Mouse (Mus musculus) urinary bladder, postnatal 36 days (tissue): ENCODE measurements around the gene Polr1c.

Source experiments
- DNase-seq, 2 experiments: peaks; one replicate each; pipeline ENCODE4 v3.0.0; 2022; ENCODE audit warnings: low spot score in 2 of 2, mixed read lengths in 1 of 2

The Polr1c gene

GRCm38 (mm10) chr17:46265918-46266618 lies 18.2 kb upstream of the Polr1c start:
- peak; percentile 73 to 80 for DNase-seq

DNA sequence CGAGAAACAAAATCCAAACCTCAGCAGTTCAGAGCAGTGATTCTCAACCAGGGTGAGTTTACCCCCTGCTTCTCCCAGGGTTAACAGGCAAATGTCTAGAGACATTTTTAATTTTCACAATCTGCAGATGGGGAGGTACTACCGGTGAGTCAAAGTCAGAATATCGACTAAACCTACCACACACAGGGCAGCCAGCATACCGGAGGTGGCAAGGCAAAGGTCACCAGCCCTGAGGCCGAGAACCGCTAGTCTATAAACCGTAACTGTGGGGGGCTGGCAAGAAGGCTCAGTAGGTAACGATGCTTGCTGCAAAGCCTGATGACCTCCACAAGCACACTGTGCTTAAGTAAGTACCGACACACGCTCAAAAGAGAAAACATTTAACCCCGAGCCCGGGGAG lies 17.6 kb upstream of the Polr1c start:
- DNase-seq: no peak

DNA sequence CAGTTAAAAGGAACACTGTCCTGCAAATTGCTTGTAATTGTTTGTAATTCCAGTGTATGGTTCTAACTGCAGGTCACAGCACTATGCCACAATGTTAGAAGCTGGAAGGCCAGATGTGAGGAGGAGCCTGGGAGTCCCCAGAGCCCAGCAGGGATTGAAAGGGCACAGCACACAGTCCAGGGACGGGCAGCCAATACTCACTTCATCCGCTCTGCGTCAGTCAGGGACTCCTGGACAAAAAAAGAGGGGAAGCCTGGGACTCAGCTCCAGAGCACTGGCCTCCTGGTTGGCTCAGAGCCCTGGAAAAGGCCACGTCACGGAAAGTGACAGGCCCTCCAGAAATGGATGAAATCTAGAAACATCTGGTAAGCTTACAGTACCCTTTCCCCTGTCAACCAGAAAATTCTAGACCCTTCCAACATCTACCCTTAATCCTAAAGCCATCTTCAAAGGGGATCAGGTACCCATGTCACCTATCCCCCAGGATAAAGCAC lies 14.4 kb upstream of the Polr1c start:
- no peak for DNase-seq

- DNase-seq: no peak
Measured at GRCm38 (mm10) chr17:46259675-46260074, 11.8 kb upstream of the Polr1c start.

DNA sequence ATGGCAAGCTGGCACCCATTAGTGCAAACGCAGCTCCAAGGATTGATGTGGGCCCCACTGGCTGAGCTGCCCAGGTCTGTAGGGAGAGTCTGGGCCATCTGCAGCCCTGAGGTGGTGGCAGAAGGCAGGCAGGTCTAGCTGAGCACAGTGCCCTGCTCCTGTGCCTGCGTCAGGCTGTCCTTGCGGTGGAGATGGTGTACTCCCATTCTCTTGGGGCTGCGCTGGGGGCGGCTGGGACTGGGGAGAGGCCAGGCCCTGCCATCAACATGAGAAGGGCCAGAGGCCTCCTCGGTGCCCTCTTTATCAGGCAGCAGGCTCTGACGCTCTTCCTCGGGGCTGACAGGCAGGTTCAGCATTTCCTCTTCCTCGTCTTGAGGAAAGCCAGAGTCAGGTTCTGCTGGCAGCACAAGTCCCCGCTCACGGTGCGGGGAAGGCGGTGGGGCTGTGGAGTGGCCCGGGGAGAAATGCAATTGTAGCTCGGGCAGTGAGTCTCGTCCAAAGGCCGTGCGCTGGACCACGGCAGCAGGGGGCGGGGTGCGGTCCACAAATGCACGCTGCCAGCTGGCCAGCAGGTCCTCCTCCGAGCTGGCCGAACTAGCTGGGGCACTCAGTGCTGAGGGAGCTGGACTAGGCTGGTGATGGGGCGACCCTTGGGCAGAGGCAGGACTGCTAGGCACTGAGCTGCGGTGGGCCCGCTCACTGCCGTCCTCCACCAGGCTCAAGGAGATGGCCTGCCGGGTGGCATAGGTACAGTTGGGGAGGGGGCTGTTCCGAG lies 10.6 kb upstream of the Polr1c start:
- no peak for DNase-seq

DNA sequence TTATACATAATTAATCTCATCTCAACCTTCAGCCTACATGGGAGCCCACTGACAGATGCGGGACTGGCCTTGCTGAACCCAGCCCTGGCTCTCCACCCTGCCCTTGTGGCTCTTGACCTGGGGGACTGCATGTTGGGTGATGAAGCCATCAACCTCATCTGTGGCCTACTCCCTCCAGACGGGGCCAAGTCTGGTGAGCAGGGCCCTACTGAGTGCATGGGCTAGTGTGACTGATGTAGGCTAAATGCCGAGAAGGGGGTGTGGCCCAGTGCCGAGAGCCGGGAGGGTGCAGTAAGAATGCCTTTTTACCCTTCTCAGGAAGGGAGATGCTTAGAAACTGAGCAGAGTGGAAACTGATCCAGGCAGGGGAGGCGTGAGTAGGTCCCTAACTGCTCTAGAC lies 7.3 kb upstream of the Polr1c start:
- DNase-seq: no peak

- no peak for DNase-seq
Measured at GRCm38 (mm10) chr17:46254106-46254505, 6.3 kb upstream of the Polr1c start.

DNA sequence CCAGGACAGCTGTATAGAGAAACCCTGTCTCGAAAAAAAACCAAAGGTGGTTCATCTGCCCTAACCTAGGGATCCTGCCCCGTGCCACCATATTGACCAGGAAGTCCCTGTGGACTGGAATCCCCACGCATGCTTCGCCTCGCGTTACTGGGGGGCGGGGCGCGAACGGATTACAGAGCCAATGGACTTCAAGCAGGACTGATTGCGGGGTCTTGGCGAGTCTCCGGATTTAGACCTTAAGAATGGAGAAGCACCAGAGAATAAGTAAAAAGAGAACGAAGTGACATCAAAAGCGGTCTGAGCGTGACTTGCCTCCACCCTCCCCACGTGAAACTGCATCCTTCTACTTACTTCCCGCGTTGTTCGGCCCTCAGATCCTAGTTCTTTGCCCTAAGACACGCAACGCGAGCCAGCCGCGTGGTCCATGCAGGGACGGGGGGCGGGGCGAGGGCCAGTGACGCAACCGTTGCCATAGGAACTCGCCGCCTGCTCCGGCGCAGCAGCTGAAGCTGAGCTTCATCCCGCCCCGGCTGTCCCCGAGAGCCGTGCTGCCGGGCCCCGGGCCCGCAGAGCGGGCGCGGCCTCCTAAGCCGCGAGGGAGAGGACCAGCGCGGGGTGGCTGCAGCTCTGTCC lies 5.7 kb upstream of the Polr1c start, which contains the start of gene Lrrc73:
TSS of gene Lrrc73 (plus strand) at position 80 of the 633 bp plus-strand sequence.
- peak; percentile 85 to 90 for DNase-seq

DNA sequence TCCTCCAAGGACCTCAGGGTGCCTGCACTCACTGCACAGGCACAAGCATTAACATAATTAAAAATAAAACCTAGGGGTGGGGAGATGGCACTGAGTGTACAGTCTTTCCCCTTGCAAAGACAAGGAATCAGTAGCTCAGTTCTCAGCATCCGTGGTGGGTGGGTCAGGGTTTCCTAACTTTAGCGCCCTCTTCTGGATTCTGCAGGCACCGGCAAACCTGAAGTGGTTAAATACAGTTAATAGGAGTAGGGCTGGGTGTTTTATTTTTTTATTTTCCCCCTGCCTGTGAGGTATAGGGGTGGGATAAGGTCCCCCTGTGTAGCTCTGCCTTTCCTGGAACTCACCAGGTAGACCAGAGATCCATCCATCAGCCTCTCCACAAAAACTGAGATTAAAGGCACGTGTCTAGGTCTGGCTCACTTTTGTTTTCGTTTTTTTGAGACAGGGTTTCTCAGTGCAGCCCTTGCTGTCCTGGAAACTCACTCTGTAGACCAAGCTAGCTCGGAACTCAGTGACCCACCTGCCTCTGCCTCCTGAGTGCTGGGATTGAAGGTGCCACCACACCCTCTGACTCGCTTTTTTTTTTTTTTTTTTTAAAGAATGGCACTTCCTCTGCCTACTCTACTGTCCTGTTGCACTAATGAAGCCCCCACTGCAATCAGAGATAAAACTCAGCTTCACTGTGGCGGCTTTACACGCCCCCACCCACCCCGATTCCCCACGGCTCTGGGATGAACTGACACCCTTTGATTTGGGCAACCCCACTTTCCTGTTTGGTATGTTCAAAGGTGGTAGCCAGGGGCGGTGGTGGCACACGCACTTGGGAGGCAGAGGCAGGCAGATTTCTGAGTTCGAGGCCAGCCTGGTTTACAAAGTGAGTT lies 5.0 kb upstream of the Polr1c start:
- no peak for DNase-seq

DNA sequence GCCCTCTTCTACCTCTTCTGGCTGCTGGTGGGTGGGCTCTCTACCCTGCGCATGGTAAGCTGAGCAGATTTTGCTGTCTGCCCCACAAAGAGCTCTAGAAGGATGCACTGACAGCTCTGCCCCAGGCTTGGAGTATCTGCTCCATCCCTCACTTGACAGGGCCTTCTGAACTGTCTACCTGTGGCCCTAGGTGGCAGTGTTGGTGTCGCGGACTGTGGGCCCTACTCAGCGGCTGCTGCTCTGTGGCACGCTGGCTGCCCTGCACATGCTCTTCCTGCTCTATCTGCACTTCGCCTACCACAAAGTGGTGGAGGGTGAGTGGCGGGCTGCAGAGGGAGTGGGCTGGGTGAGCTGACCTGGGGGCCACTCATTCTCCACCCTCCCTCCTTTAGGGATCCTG lies 3.3 kb upstream of the Polr1c start:
- DNase-seq: no peak

DNA sequence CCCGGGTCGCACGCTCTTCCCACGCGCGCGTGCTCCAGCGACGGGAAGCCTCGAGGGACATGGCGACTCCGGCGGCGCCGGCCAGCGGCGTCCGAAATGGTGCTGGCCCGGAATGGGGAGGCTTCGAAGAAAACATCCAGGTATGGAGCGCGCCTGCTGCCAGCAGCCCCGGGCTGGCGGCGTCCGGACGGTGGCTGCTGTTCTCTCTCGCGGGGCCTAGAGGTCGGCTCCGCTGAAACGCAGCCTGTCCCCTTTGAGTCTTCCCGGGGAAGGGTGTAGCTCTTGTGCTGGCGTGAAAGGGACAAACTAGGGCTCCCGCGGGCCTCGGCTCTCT lies 302 bp upstream of the Polr1c start:
- no peak for DNase-seq

GRCm38 (mm10) chr17:46244579-46244978 lies 3.3 kb downstream of the Polr1c start:
- DNase-seq: peak in 1 of 2 experiments; percentile 55

DNA sequence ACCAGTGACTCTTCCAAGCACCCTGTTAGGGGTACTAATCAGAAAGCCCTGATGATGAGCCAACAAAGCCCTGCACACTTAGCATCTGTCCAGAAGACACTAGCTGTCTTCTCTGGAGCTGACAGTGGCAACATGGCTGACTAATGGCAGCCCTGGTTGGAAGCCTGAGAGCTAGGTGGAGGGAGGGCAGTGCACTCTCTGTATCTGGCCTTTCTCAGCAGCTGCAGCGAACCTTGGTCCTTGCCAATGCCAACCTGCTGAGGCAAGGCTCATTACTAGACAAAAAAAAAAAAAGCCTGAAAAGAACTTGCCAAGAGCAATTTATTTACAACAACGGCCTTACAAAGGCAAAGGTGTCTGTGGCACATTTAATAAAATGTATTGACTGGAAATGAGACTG lies 4.2 kb downstream of the Polr1c start:
- DNase-seq: no peak

DNA sequence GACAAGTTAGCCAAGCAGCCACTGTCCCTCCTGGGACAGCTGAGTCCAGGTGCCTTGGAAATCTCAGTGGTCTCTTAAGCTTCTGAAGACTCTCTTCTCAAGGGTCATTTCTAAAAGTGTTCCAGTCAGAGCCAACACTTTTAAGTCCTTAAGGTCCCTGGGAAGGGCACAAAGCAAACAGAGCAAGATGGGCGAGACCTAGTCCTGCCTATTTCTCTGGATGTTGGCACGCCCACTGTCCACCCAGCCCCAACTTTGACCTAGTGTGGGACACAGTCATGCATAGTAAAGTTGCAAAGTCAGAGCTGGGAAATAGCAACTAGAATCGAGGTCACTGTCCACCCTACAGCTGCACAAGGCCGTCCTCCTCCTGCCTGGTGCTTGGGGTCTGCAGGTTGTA lies 4.9 kb downstream of the Polr1c start:
- DNase-seq: no peak

DNA sequence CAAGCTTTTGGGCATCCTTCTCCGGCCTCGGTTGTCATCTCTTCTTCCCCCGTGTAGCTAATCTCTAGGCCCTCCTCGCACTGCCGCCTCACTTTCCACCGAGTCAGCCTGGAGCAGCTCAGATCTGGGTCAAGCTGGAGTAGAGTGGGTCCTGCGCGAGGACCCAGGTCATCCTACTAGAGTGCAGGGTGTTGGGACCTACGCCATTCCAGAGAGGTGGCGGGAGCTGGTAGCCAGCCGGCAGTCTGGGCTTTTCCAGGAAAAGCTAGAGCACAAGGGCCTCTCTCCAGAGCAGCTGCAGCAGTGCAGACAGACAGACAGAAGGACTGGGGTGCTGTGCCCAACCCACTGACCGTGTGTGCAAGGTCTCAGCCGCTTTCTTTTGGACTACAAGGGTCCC lies 5.6 kb downstream of the Polr1c start:
- DNase-seq: no peak

DNA sequence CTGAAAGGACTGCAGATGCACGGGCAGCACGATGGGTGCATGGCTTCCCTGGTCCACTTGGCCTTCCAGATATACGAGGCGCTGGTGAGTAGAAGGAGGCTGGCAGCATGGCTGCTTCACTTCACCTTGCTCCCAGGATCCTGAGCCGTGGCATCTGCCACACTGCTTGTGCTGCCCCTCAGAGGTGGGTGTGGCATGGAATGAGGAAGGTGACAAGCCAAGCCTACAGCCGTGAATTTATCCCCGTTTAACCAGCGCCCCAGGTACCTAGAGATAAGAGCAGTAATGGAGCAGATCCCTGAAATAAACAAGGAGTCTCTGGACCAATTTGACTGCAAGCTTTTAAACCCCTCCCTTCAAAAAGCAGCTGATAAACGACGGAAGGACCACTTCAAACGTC lies 6.4 kb downstream of the Polr1c start:
- no peak for DNase-seq

DNA sequence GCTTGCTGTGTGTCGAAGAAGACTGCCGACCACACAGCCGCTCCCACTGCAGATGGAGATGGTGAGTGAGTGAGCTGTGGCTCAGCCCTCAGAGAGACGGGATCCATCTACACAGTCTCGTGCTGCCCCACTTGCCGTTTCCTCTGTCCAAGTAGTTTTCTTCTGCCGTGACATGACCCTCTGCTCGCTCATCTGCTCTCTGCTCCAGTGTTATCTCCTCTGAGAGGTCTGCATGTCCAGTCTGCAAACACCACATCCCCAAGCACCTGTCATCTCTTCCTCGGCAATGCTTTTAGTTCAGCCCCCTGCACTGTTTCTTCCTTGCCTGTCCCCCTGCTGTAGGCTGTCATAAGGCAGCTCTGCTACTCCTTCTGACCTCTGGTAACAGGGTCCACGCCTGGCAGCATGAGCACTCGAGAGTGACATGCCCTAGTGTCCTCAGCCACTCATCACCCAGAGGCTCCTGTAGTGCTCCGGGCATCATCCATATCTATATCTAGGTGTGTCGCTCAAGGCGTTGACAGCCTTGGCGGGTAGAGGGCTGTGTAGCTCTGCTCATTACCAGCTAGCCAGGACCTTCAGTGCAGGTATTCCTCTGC lies 8.2 kb downstream of the Polr1c start:
- DNase-seq: no peak

DNA sequence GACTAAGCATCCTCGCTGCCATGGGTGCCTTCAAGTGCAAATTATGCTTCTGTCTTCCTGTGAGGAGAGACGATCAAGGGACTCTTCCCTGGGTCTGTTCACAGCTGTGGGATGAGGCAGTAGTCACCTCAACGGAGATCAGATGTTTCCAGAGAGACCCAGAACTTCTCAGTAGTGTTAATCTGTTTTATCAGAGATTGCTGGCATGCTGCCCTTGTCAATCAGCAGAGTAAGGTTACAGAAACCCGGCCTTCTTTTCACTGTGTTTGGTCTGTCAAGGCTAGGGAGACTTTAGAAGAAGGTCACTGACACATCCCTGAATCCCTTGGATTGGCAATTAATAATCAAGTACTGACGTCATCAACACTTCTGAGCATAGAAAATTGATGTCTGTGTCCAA lies 10.4 kb downstream of the Polr1c start:
- DNase-seq: no peak

DNA sequence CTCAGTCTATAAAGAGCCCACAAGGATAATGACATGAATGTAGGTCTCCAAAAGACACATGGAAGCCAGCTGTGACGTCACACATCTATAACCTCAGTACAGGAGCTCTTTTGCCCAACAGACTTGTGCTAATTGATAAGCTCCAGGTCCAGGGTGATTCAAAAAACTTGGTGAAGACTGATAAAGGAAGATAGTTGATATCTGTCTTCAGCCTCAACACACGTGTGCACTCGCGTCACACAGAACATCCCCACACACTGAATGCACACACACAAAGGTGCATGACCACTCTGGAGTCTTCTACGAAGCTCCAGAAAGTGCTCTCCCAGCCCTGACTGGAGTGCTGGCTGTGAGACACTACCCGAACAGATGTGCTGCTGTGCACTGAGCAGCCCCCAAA lies 10.8 kb downstream of the Polr1c start:
- DNase-seq: no peak

DNA sequence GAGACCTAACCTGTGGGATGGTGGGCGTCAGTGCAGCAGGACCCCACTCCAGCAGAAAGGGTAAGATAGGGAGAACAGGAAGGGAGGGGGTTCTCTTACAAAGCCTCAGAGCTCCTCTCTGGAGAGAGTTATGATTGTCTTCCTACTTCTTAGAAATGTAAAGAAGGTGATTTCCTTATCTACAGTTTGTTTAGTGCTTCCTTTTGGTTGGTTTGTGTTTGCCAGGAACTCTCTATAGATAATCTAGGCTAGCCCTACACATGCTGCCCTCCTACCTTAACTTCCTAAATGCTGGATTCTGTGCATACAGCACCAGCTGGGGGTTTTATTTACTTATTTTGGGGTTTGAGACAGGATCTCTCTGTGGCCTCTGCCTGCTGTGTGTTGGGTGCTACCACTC lies 11.8 kb downstream of the Polr1c start:
- no peak for DNase-seq

GRCm38 (mm10) chr17:46227576-46227975 lies 20.3 kb downstream of the Polr1c start:
- DNase-seq: no peak
